Mouse (Mus musculus): ENCODE measurements around the gene Tmigd1. TPM values are rescaled to one million over a fixed set of nuclear protein-coding genes. Genes with fewer than 3 reads are reported as not detected.

The Tmigd1 gene
- polyA plus RNA-seq, 1 experiment from 2014 or later, result 0.13 TPM

- TF ChIP-seq CTCF (IDR thresholded peaks at IDR 0.05; ENCODE audit: low read depth), result no peak
- 59% methylated on average over 11 of the region's 11 CpGs for WGBS
- Histone ChIP-seq H3K27me3 (ENCODE audit: insufficient read depth, low read length) (no peaks in the 10 kb centered on the region), H3K9me3 (ENCODE audit: low read depth, low read length) (no peaks in the 10 kb centered on the region), H3K27ac (ENCODE audit: low read depth) (no peak overlapping the region), H3K4me2 (no peak overlapping the region), H3K4me1 (ENCODE audit: insufficient read depth) (no peaks in the 10 kb centered on the region), H3K36me3 (ENCODE audit: insufficient read depth) (no peaks in the 10 kb centered on the region), H3K4me3 (ENCODE audit: low read depth, low read length) (no peak overlapping the region), H3K9ac (no peak overlapping the region)
- no peak for ATAC-seq (ENCODE audit: insufficient read depth)
- no peak for DNase-seq
Measured at GRCm38 (mm10) chr11:76872556-76873234, 29.3 kb upstream of the Tmigd1 start.

- no peaks in the 10 kb centered on the region for H3K9me3 ChIP-seq (ENCODE audit: low read depth, low read length)
- no peak for TF ChIP-seq CTCF (IDR thresholded peaks at IDR 0.05; ENCODE audit: low read depth)
- 87% methylated on average over 5 of the region's 5 CpGs for WGBS
Measured at GRCm38 (mm10) chr11:76873865-76874264, 28.1 kb upstream of the Tmigd1 start.

GRCm38 (mm10) chr11:76874766-76875165, 27.2 kb upstream of the Tmigd1 start:
- no peak overlapping the region for H3K4me3 ChIP-seq (ENCODE audit: low read depth, low read length)
- ATAC-seq (ENCODE audit: insufficient read depth) (no peak), DNase-seq (peak; percentile 13)
- no peaks in the 10 kb centered on the region for H3K36me3 ChIP-seq (ENCODE audit: insufficient read depth)
- H3K27me3 ChIP-seq (ENCODE audit: insufficient read depth, low read length), result no peaks in the 10 kb centered on the region
- H3K9me3 ChIP-seq (ENCODE audit: low read depth, low read length), result no peaks in the 10 kb centered on the region
- H3K9ac ChIP-seq, result no peak overlapping the region
- H3K4me2 ChIP-seq, result no peak overlapping the region
- H3K4me1 ChIP-seq (ENCODE audit: insufficient read depth), result no peaks in the 10 kb centered on the region
- WGBS, result 53% methylated on average over 6 of the region's 6 CpGs
- no peak overlapping the region for H3K27ac ChIP-seq (ENCODE audit: low read depth)
- no peak for TF ChIP-seq CTCF (IDR thresholded peaks at IDR 0.05; ENCODE audit: low read depth)

More at GRCm38 (mm10) chr11:76873865-76874264, 28.1 kb upstream of the Tmigd1 start:
- Histone ChIP-seq H3K36me3 (ENCODE audit: insufficient read depth) (no peaks in the 10 kb centered on the region), H3K4me2 (no peak overlapping the region), H3K4me1 (ENCODE audit: insufficient read depth) (no peaks in the 10 kb centered on the region), H3K27me3 (ENCODE audit: insufficient read depth, low read length) (no peaks in the 10 kb centered on the region), H3K9ac (no peak overlapping the region), H3K4me3 (ENCODE audit: low read depth, low read length) (no peak overlapping the region), H3K27ac (ENCODE audit: low read depth) (no peak overlapping the region)
- no peak for DNase-seq
- no peak for ATAC-seq (ENCODE audit: insufficient read depth)

GRCm38 (mm10) chr11:76879816-76880215, 22.1 kb upstream of the Tmigd1 start:
- WGBS, result 88% methylated on average over 5 of the region's 5 CpGs
- TF ChIP-seq CTCF (IDR thresholded peaks at IDR 0.05; ENCODE audit: low read depth), result no peak

GRCm38 (mm10) chr11:76884451-76884850, 17.5 kb upstream of the Tmigd1 start:
- peak; percentile 65; the same call in 1 of the 2 replicates for ATAC-seq (ENCODE audit: insufficient read depth)

More at GRCm38 (mm10) chr11:76879816-76880215, 22.1 kb upstream of the Tmigd1 start:
- no peak overlapping the region for H3K27ac ChIP-seq (ENCODE audit: low read depth)
- no peak for ATAC-seq (ENCODE audit: insufficient read depth)
- H3K9me3 ChIP-seq (ENCODE audit: low read depth, low read length), result no peaks in the 10 kb centered on the region
- no peaks in the 10 kb centered on the region for H3K4me1 ChIP-seq (ENCODE audit: insufficient read depth)
- DNase-seq, result no peak
- H3K4me3 ChIP-seq (ENCODE audit: low read depth, low read length), result no peak overlapping the region
- no peak overlapping the region for H3K4me2 ChIP-seq
- H3K27me3 ChIP-seq (ENCODE audit: insufficient read depth, low read length), result no peaks in the 10 kb centered on the region
- no peaks in the 10 kb centered on the region for H3K36me3 ChIP-seq (ENCODE audit: insufficient read depth)
- no peak overlapping the region for H3K9ac ChIP-seq

GRCm38 (mm10) chr11:76889339-76890164, 12.4 kb upstream of the Tmigd1 start:
- peak; percentile 48 for DNase-seq
- H3K36me3 ChIP-seq (ENCODE audit: insufficient read depth), result no peaks in the 10 kb centered on the region
- H3K27me3 ChIP-seq (ENCODE audit: insufficient read depth, low read length), result no peaks in the 10 kb centered on the region
- TF ChIP-seq CTCF (IDR thresholded peaks at IDR 0.05; ENCODE audit: low read depth), result no peak
- H3K9me3 ChIP-seq (ENCODE audit: low read depth, low read length), result no peaks in the 10 kb centered on the region
- 0 out of 2 replicates have a peak overlapping the region, but pooled peaks have one; percentile 6 for H3K9ac ChIP-seq
- no peak overlapping the region for H3K4me3 ChIP-seq (ENCODE audit: low read depth, low read length)
- peaks cover 18% of the 10 kb centered on the region for H3K4me1 ChIP-seq (ENCODE audit: insufficient read depth)
- H3K27ac ChIP-seq (ENCODE audit: low read depth), result peak overlapping the region; percentile 59
- WGBS, result 29% methylated on average over 10 of the region's 10 CpGs
- ATAC-seq (ENCODE audit: insufficient read depth), result no peak
- peak overlapping the region; percentile 16 for H3K4me2 ChIP-seq

More at GRCm38 (mm10) chr11:76884451-76884850, 17.5 kb upstream of the Tmigd1 start:
- H3K4me3 ChIP-seq (ENCODE audit: low read depth, low read length), result no peak overlapping the region
- no peak for TF ChIP-seq CTCF (IDR thresholded peaks at IDR 0.05; ENCODE audit: low read depth)
- no peak overlapping the region for H3K4me2 ChIP-seq
- no peaks in the 10 kb centered on the region for H3K27me3 ChIP-seq (ENCODE audit: insufficient read depth, low read length)
- 8% methylated on average over 5 of the region's 5 CpGs for WGBS
- peak overlapping the region; percentile 85 for H3K27ac ChIP-seq (ENCODE audit: low read depth)
- DNase-seq, result peak; percentile 87
- no peaks in the 10 kb centered on the region for H3K9me3 ChIP-seq (ENCODE audit: low read depth, low read length)
- no peaks in the 10 kb centered on the region for H3K36me3 ChIP-seq (ENCODE audit: insufficient read depth)
- H3K4me1 ChIP-seq (ENCODE audit: insufficient read depth), result peaks cover 4% of the 10 kb centered on the region; the same call in 1 of the 2 replicates
- H3K9ac ChIP-seq, result no peak overlapping the region

GRCm38 (mm10) chr11:76891171-76891570, 10.8 kb upstream of the Tmigd1 start:
- H3K27ac ChIP-seq (ENCODE audit: low read depth), result no peak overlapping the region

More at GRCm38 (mm10) chr11:76891171-76891570, 10.8 kb upstream of the Tmigd1 start:
- ATAC-seq (ENCODE audit: insufficient read depth) (no peak), DNase-seq (no peak)
- WGBS, result 88% methylated on average over 7 of the region's 7 CpGs
- no peaks in the 10 kb centered on the region for H3K36me3 ChIP-seq (ENCODE audit: insufficient read depth)
- no peaks in the 10 kb centered on the region for H3K9me3 ChIP-seq (ENCODE audit: low read depth, low read length)
- peaks cover 18% of the 10 kb centered on the region for H3K4me1 ChIP-seq (ENCODE audit: insufficient read depth)
- TF ChIP-seq CTCF (IDR thresholded peaks at IDR 0.05; ENCODE audit: low read depth), result no peak
- no peak overlapping the region for H3K9ac ChIP-seq
- H3K27me3 ChIP-seq (ENCODE audit: insufficient read depth, low read length), result no peaks in the 10 kb centered on the region
- no peak overlapping the region for H3K4me3 ChIP-seq (ENCODE audit: low read depth, low read length)
- H3K4me2 ChIP-seq, result no peak overlapping the region
